Mouse (Mus musculus) retina, postnatal 1 day (tissue): ENCODE data around the gene Prdx1.
"Not testable (repeated sequence)": the region's sequence is repeated elsewhere in the genome, so short reads cannot be mapped to it uniquely, and the experiment has no call there.

Source experiments
- DNase-seq: peaks from one replicate; pipeline ENCODE4 v3.0.0-alpha.2; 2012

The Prdx1 gene

GRCm38 (mm10) chr4:116679141-116679540 lies 6.2 kb upstream of the Prdx1 start:
- DNase-seq: no peak

GRCm38 (mm10) chr4:116680521-116680920 lies 4.8 kb upstream of the Prdx1 start:
- not testable (repeated sequence) for DNase-seq

- no peak for DNase-seq
Measured at GRCm38 (mm10) chr4:116683957-116684356, 1.4 kb upstream of the Prdx1 start.

GRCm38 (mm10) chr4:116684665-116685064 lies 679 bp upstream of the Prdx1 start:
- DNase-seq: no peak

GRCm38 (mm10) chr4:116687041-116687440 lies 1.7 kb downstream of the Prdx1 start:
- no peak for DNase-seq

- no peak for DNase-seq
Measured at GRCm38 (mm10) chr4:116689309-116689876, 4.0 kb downstream of the Prdx1 start.

- no peak for DNase-seq
Measured at GRCm38 (mm10) chr4:116692146-116692545, 6.8 kb downstream of the Prdx1 start.

GRCm38 (mm10) chr4:116693785-116694184 lies 8.4 kb downstream of the Prdx1 start:
- no peak for DNase-seq

GRCm38 (mm10) chr4:116698693-116699342 lies 13.5 kb downstream of the Prdx1 start:
- no peak for DNase-seq

GRCm38 (mm10) chr4:116700964-116701363 lies 15.6 kb downstream of the Prdx1 start:
- DNase-seq: no peak

GRCm38 (mm10) chr4:116703804-116704203 lies 18.5 kb downstream of the Prdx1 start:
- DNase-seq: peak; percentile 78

- no peak for DNase-seq
Measured at GRCm38 (mm10) chr4:116707666-116708065, 22.3 kb downstream of the Prdx1 start.

GRCm38 (mm10) chr4:116708201-116708764 lies 22.9 kb downstream of the Prdx1 start, which contains the start of the genes Mmachc and Ccdc163:
TSS of gene Mmachc (minus strand) at chr4:116708406.
TSS of gene Ccdc163 (plus strand) at chr4:116708509.
- DNase-seq: peak; percentile 99

- DNase-seq: no peak
Measured at GRCm38 (mm10) chr4:116708791-116709390, 23.5 kb downstream of the Prdx1 start.

- DNase-seq: no peak
Measured at GRCm38 (mm10) chr4:116710154-116710553, 24.8 kb downstream of the Prdx1 start.

- DNase-seq: no peak
Measured at GRCm38 (mm10) chr4:116712536-116712935, 27.2 kb downstream of the Prdx1 start.

GRCm38 (mm10) chr4:116719396-116719795 lies 34.1 kb downstream of the Prdx1 start:
- DNase-seq: peak; percentile 90

- peak; percentile 100 for DNase-seq
Measured at GRCm38 (mm10) chr4:116720343-116721097, 35.2 kb downstream of the Prdx1 start, which contains the start of gene Tesk2. TSS of gene Tesk2 (plus strand) at chr4:116720948.

- DNase-seq: no peak
Measured at GRCm38 (mm10) chr4:116721098-116721628, 35.8 kb downstream of the Prdx1 start.

GRCm38 (mm10) chr4:116722230-116722629 lies 36.9 kb downstream of the Prdx1 start:
- peak; percentile 31 for DNase-seq

GRCm38 (mm10) chr4:116725444-116725843 lies 40.1 kb downstream of the Prdx1 start:
- no peak for DNase-seq

GRCm38 (mm10) chr4:116727401-116727800 lies 42.1 kb downstream of the Prdx1 start:
- DNase-seq: no peak

- no peak for DNase-seq
Measured at GRCm38 (mm10) chr4:116729532-116729931, 44.2 kb downstream of the Prdx1 start.
